Mouse (Mus musculus) thymus, postnatal 0 days (tissue): Measurements from ENCODE around the gene Gm28510. TPM values are rescaled to one million over a fixed set of nuclear protein-coding genes. Genes with fewer than 3 reads are reported as not detected.
"Not testable (repeated sequence)": the region's sequence is repeated elsewhere in the genome, so short reads cannot be mapped to it uniquely, and the experiment has no call there.

Experiments used
- DNase-seq: peaks from one replicate; pipeline ENCODE4 v3.0.0-alpha.2; 2015; ENCODE audit warnings: low spot score
- polyA plus RNA-seq: library from polyadenylated mRNA; unstranded; fragments of >200 nt; fragmentation: Nextera tagmentation; extraction: Ambion mirVana; gene quantifications from 2 replicates; pipeline ENCODE4 v1.2.1, GENCODE M21; 2015

Gene Gm28510
- polyA plus RNA-seq: not detected in 2 replicates

GRCm38 (mm10) chrY:10412437-10412836 lies at the start of gene Gm28510:
Gm28510 (plus strand) TSS chrY:10412737.
- DNase-seq: not testable (repeated sequence)

Other genes starting within 250 kb of the Gm28510 start
- not detected in 2 replicates for gene Gm20834, start 88.1 kb upstream of the Gm28510 start, polyA plus RNA-seq
- not detected in 2 replicates for gene Gm20737, start 123.3 kb downstream of the Gm28510 start, polyA plus RNA-seq
- gene Gm21775, start 140.7 kb downstream of the Gm28510 start, polyA plus RNA-seq: not detected in 2 replicates
- not detected in 2 replicates for gene Gm21900, start 203.6 kb downstream of the Gm28510 start, polyA plus RNA-seq